Mouse (Mus musculus): ENCODE measurements at regions not wholly inside any gene's neighbourhood (a gene's known extent, or its start where the extent isn't known, plus 50 kb on each side); places are given as distances from the start of the nearest gene placed in this dataset.
A peak's percentile ranks its signal among the peaks of the same experiment; 100 is the strongest.
"Not testable (repeated sequence)": the region's sequence is repeated elsewhere in the genome, so short reads cannot be mapped to it uniquely, and the experiment has no call there.

GRCm38 (mm10) chr12:113940721-113941120, 397.0 kb downstream of the Adam6a start:
- no peaks in the 10 kb centered on the region for H3K4me1 ChIP-seq (ENCODE audit: insufficient read depth)

GRCm38 (mm10) chr12:113943661-113944327, 400.1 kb downstream of the Adam6a start:
- not testable (repeated sequence) for DNase-seq; H3K4me3 ChIP-seq (ENCODE audit: low read depth, low read length); H3K27ac ChIP-seq (ENCODE audit: low read depth); H3K9me3 ChIP-seq (ENCODE audit: low read length); H3K36me3 ChIP-seq (replicated peaks; ENCODE audit: insufficient read depth, low read length); H3K9ac ChIP-seq (replicated peaks); ATAC-seq; H3K4me2 ChIP-seq (ENCODE audit: low read depth, low read length); H3K4me1 ChIP-seq (ENCODE audit: insufficient read depth); H3K27me3 ChIP-seq (ENCODE audit: insufficient read depth, low read length)
- WGBS (ENCODE audit: insufficient replicate concordance), result 63% methylated on average over 1 of the region's 1 CpGs

More at GRCm38 (mm10) chr12:113940721-113941120, 397.0 kb downstream of the Adam6a start:
- no peak for ATAC-seq
- TF ChIP-seq EP300 (IDR thresholded peaks at IDR 0.05; ENCODE audit: low read depth), result no peak
- no peak for TF ChIP-seq CTCF (IDR thresholded peaks at IDR 0.05; ENCODE audit: low read depth)
- Histone ChIP-seq H3K9me3 (ENCODE audit: low read length) (no peaks in the 10 kb centered on the region), H3K36me3 (replicated peaks; ENCODE audit: insufficient read depth, low read length) (no peaks in the 10 kb centered on the region), H3K4me3 (ENCODE audit: low read depth, low read length) (no peak overlapping the region), H3K4me2 (ENCODE audit: low read depth, low read length) (no peak overlapping the region), H3K9ac (replicated peaks) (no peak overlapping the region), H3K27ac (ENCODE audit: low read depth) (no peak overlapping the region), H3K27me3 (ENCODE audit: insufficient read depth, low read length) (no peaks in the 10 kb centered on the region)
- no peak for DNase-seq

- H3K9ac ChIP-seq (replicated peaks); H3K27me3 ChIP-seq (ENCODE audit: insufficient read depth, low read length): not testable (repeated sequence)
- WGBS (ENCODE audit: insufficient replicate concordance), result 69% methylated on average over 1 of the region's 1 CpGs
These were observed 402.1 kb downstream of the Adam6a start for GRCm38 (mm10) chr12:113945786-113946185.

GRCm38 (mm10) chr12:113948017-113948416, 404.3 kb downstream of the Adam6a start:
- not testable (repeated sequence) for H3K4me1 ChIP-seq (ENCODE audit: insufficient read depth); H3K9ac ChIP-seq (replicated peaks); H3K36me3 ChIP-seq (replicated peaks; ENCODE audit: insufficient read depth, low read length); H3K4me3 ChIP-seq (ENCODE audit: low read depth, low read length); H3K9me3 ChIP-seq (ENCODE audit: low read length); H3K27ac ChIP-seq (ENCODE audit: low read depth); H3K4me2 ChIP-seq (ENCODE audit: low read depth, low read length); ATAC-seq; H3K27me3 ChIP-seq (ENCODE audit: insufficient read depth, low read length)
- peak; percentile 50 for TF ChIP-seq CTCF (IDR thresholded peaks at IDR 0.05; ENCODE audit: low read depth)
- 18% methylated on average over 4 of the region's 4 CpGs for WGBS (ENCODE audit: insufficient replicate concordance)
- DNase-seq, result peak; percentile 19

More at GRCm38 (mm10) chr12:113945786-113946185, 402.1 kb downstream of the Adam6a start:
- H3K4me2 ChIP-seq (ENCODE audit: low read depth, low read length); H3K4me3 ChIP-seq (ENCODE audit: low read depth, low read length); H3K27ac ChIP-seq (ENCODE audit: low read depth); DNase-seq; H3K36me3 ChIP-seq (replicated peaks; ENCODE audit: insufficient read depth, low read length); ATAC-seq; H3K4me1 ChIP-seq (ENCODE audit: insufficient read depth); H3K9me3 ChIP-seq (ENCODE audit: low read length): not testable (repeated sequence)

GRCm38 (mm10) chr12:113974271-113974670, 430.6 kb downstream of the Adam6a start:
- H3K4me1 ChIP-seq (ENCODE audit: insufficient read depth), result no peaks in the 10 kb centered on the region
- no peak overlapping the region for H3K4me3 ChIP-seq (ENCODE audit: low read depth, low read length)
- no peak overlapping the region for H3K27ac ChIP-seq (ENCODE audit: low read depth)
- no peak overlapping the region for H3K9ac ChIP-seq (replicated peaks)
- no peak overlapping the region for H3K4me2 ChIP-seq (ENCODE audit: low read depth, low read length)
- no peaks in the 10 kb centered on the region for H3K36me3 ChIP-seq (replicated peaks; ENCODE audit: insufficient read depth, low read length)
- ATAC-seq, result no peak
- DNase-seq, result no peak
- no peak for TF ChIP-seq EP300 (IDR thresholded peaks at IDR 0.05; ENCODE audit: low read depth)
- no peak for TF ChIP-seq CTCF (IDR thresholded peaks at IDR 0.05; ENCODE audit: low read depth)
- no peaks in the 10 kb centered on the region for H3K27me3 ChIP-seq (ENCODE audit: insufficient read depth, low read length)
- 66% methylated on average over 6 of the region's 6 CpGs for WGBS (ENCODE audit: insufficient replicate concordance)
- H3K9me3 ChIP-seq (ENCODE audit: low read length), result 0 out of 2 replicates have a peak, but pooled peaks cover 2% of the 10 kb centered on the region

- not testable (repeated sequence) for H3K4me3 ChIP-seq (ENCODE audit: low read depth, low read length)
- DNase-seq, result peak; percentile 60
- peak; percentile 66 for TF ChIP-seq CTCF (IDR thresholded peaks at IDR 0.05; ENCODE audit: low read depth)
These were observed 437.9 kb downstream of the Adam6a start for GRCm38 (mm10) chr12:113981613-113982012.

More at GRCm38 (mm10) chr12:113981613-113982012, 437.9 kb downstream of the Adam6a start:
- H3K9me3 ChIP-seq (ENCODE audit: low read length); H3K9ac ChIP-seq (replicated peaks); H3K27ac ChIP-seq (ENCODE audit: low read depth); ATAC-seq; H3K4me1 ChIP-seq (ENCODE audit: insufficient read depth); H3K4me2 ChIP-seq (ENCODE audit: low read depth, low read length); H3K27me3 ChIP-seq (ENCODE audit: insufficient read depth, low read length); H3K36me3 ChIP-seq (replicated peaks; ENCODE audit: insufficient read depth, low read length): not testable (repeated sequence)
- 31% methylated on average over 10 of the region's 10 CpGs for WGBS (ENCODE audit: insufficient replicate concordance)
